8 mouse cellular contexts compared by ENCODE assay signal in genomic region chr1:165844466-165844951, GRCm38 (mm10). TPM values are rescaled to one million over a fixed set of nuclear protein-coding genes. Genes with fewer than 3 reads are reported as not detected.
DNase-seq lines count a peak whose midpoint lies in the region; ATAC-seq and TF ChIP-seq lines count a peak whose summit lies in the region.

No protein-coding gene starts in this region.

- no peak for TF ChIP-seq CTCF in left cerebral cortex, adult 2 months (IDR thresholded peaks at IDR 0.05)

- no peak overlapping the region for H3K27ac ChIP-seq in left cerebral cortex, adult 2 months
- peak overlapping the region; percentile 74 for H3K27ac ChIP-seq in embryonic facial prominence, embryonic 10.5 days (replicated peaks)
- no peak overlapping the region for H3K27ac ChIP-seq in hindbrain, embryonic 14.5 days

- H3K9me3 ChIP-seq in embryonic facial prominence, embryonic 10.5 days: no peaks in the 10 kb centered on the region
- no peaks in the 10 kb centered on the region for H3K9me3 ChIP-seq in hindbrain, embryonic 14.5 days (ENCODE audit: control insufficient read depth, low read length)

- H3K4me1 ChIP-seq in embryonic facial prominence, embryonic 10.5 days: peaks cover 68% of the 10 kb centered on the region
- H3K4me1 ChIP-seq in hindbrain, embryonic 14.5 days (replicated peaks; ENCODE audit: control insufficient read depth, insufficient read depth, low read length): peaks cover 22% of the 10 kb centered on the region

- H3K27me3 ChIP-seq in embryonic facial prominence, embryonic 10.5 days (replicated peaks; ENCODE audit: low read depth, poor library complexity, severe bottlenecking): peaks cover 81% of the 10 kb centered on the region
- peaks cover 47% of the 10 kb centered on the region for H3K27me3 ChIP-seq in hindbrain, embryonic 14.5 days (ENCODE audit: control insufficient read depth, insufficient read depth, low read length)

- 1% methylated on average over 20 of the region's 20 CpGs for WGBS in embryonic facial prominence, embryonic 10.5 days
- WGBS in hindbrain, embryonic 14.5 days: 1% methylated on average over 20 of the region's 20 CpGs

- intact Hi-C loops in left cerebral cortex, adult 2 months (cut with DNase I): loop anchor here (10.0 kb wide), 1 partner anchor 520 kb away; no protein-coding TSS in a partner anchor

- H3K4me3 ChIP-seq in left cerebral cortex, adult 2 months: peak overlapping the region; percentile 47
- H3K4me3 ChIP-seq in embryonic facial prominence, embryonic 10.5 days: peak overlapping the region; percentile 69
- H3K4me3 ChIP-seq in hindbrain, embryonic 14.5 days (replicated peaks; ENCODE audit: low read length): peak overlapping the region; percentile 43

- no peaks in the 10 kb centered on the region for H3K36me3 ChIP-seq in embryonic facial prominence, embryonic 10.5 days (replicated peaks)
- H3K36me3 ChIP-seq in hindbrain, embryonic 14.5 days (replicated peaks; ENCODE audit: control insufficient read depth, insufficient read depth): no peaks in the 10 kb centered on the region

- DNase-seq in left cerebral cortex, adult 2 months (ENCODE audit: extremely low spot score in 1 of 2, low spot score in 2 of 2): no peak
- no peak for DNase-seq in left cerebral cortex, adult 9 months (ENCODE audit: low spot score in 2 of 2)
- DNase-seq in embryonic facial prominence, embryonic 10.5 days (ENCODE audit: low spot score): peak; percentile 54
- no peak for DNase-seq in hindbrain, embryonic 14.5 days (ENCODE audit: low spot score)
- DNase-seq in lung, postnatal 36 days: peak; percentile 37
- peak; percentile 34 to 71 for DNase-seq in spleen, postnatal 4 days (ENCODE audit: low spot score in 2 of 2)
- DNase-seq in right cerebral cortex, postnatal 25 days: no peak

- peak overlapping the region; percentile 99 for H3K4me2 ChIP-seq in hindbrain, embryonic 14.5 days (replicated peaks)

- peak overlapping the region; percentile 52 for H3K9ac ChIP-seq in hindbrain, embryonic 14.5 days

- ATAC-seq in hindbrain, embryonic 14.5 days (ENCODE audit: low FRiP score): peak; percentile 70
- ATAC-seq in monocyte, adult 5-6 weeks (replicated peaks; ENCODE audit: insufficient number of reproducible peaks, low FRiP score, low TSS enrichment, poor library complexity, severe bottlenecking): no peak; the same call in 1 of the 2 replicates

RNA-seq across cellular contexts. Expression of gene Cd247, which starts 56.0 kb away (rescaled TPM):
- total RNA-seq in left cerebral cortex, adult 2 months (2021): not detected
- 1.6 and 1.7 TPM in 2 replicates for polyA plus RNA-seq in embryonic facial prominence, embryonic 10.5 days (2016; fragmentation: Nextera tagmentation; extraction: Ambion mirVana)
- 0.54 and 0.90 TPM in 2 replicates for polyA plus RNA-seq in hindbrain, embryonic 14.5 days (2014; fragmentation: Nextera tagmentation; extraction: Ambion mirVana)
- 43.0 to 147 TPM (median 60.9 TPM) in 3 replicates for total RNA-seq in monocyte, adult 5-6 weeks (2017)

Comparison
In these comparisons a context has a peak if more than half of its experiments do, and no peak if none do; other contexts are left out.
1. DNase-seq: peak in embryonic facial prominence, embryonic 10.5 days (single experiment), lung, postnatal 36 days (single experiment) and spleen, postnatal 4 days (2 of 2); none in left cerebral cortex, adult 2 months (0 of 2), left cerebral cortex, adult 9 months (0 of 2), hindbrain, embryonic 14.5 days (single experiment) and right cerebral cortex, postnatal 25 days (single experiment).
2. RNA of gene Cd247, which starts 56.0 kb away (total RNA-seq): 43.0 to 147 TPM in monocyte, adult 5-6 weeks; not detected in left cerebral cortex, adult 2 months; every median in the first group is over 10 times any median in the second.
3. Peak in every context shown above with its lines, with median percentiles within 50 percentile points of each other: H3K4me3 ChIP-seq.